Mouse (Mus musculus) intestine, embryonic 14.5 days (tissue): ENCODE results near the gene Ccser1. TPM values are rescaled to one million over a fixed set of nuclear protein-coding genes. Genes with fewer than 3 reads are reported as not detected.
"Not testable (repeated sequence)": the region's sequence is repeated elsewhere in the genome, so short reads cannot be mapped to it uniquely, and the experiment has no call there.

Experiments used
- ATAC-seq: fragments of 200-750 bp; cut with Nextera tagmentation; replicated peaks from 2 replicates; pipeline ENCODE4 v1.8.0; 2017; ENCODE audit warnings: low read depth, moderate number of reproducible peaks, moderate TSS enrichment, moderate library complexity; ENCODE audit not compliant: low FRiP score, low TSS enrichment
- DNase-seq: peaks from one replicate; pipeline ENCODE4 v3.0.0-alpha.2; 2018; ENCODE audit warnings: low spot score
- H3K27ac ChIP-seq: fragments of 300-500 bp; sonication (generic); 2 replicates; pipeline ENCODE4 v1.5.1; 2014; ENCODE audit warnings: low read depth, mild to moderate bottlenecking, control low read depth
- H3K27me3 ChIP-seq: fragments of 300-500 bp; sonication (generic); replicated peaks from 2 replicates; pipeline ENCODE4 v1.6.1; 2014; ENCODE audit warnings: low read length, control low read depth; ENCODE audit not compliant: control insufficient read depth, insufficient read depth
- H3K36me3 ChIP-seq: fragments of 300-500 bp; sonication (generic); 2 replicates; pipeline ENCODE4 v1.6.1; 2014; ENCODE audit warnings: low read length, control low read depth; ENCODE audit not compliant: control insufficient read depth, insufficient read depth
- H3K4me1 ChIP-seq: fragments of 300-500 bp; sonication (generic); replicated peaks from 2 replicates; pipeline ENCODE4 v1.6.1; 2014; ENCODE audit warnings: low read length, control low read depth, mixed read lengths; ENCODE audit not compliant: control insufficient read depth, insufficient read depth
- H3K4me2 ChIP-seq: fragments of 300-500 bp; sonication (generic); 2 replicates; pipeline ENCODE4 v1.6.1; 2014; ENCODE audit warnings: low read length
- H3K4me3 ChIP-seq: fragments of 300-500 bp; sonication (generic); 2 replicates; pipeline ENCODE4 v1.5.1; 2014; ENCODE audit warnings: low read depth, low read length, control low read depth, mixed read lengths
- H3K9ac ChIP-seq: fragments of 300-500 bp; sonication (generic); 2 replicates; pipeline ENCODE4 v1.6.1; 2014; ENCODE audit warnings: mild to moderate bottlenecking, low read length
- H3K9me3 ChIP-seq: fragments of 300-500 bp; sonication (generic); 2 replicates; pipeline ENCODE4 v1.6.1; 2016; ENCODE audit warnings: low read length, control low read depth; ENCODE audit not compliant: control insufficient read depth
- WGBS: fragments of 180-500 bp; shearing (Covaris S2); extraction: QIAGEN DNeasy Blood & Tissue Kit; methylation state at CpG from one replicate; pipeline ENCODE4 v1.1.7; 2014; 5-methylcytosine and 5-hydroxymethylcytosine counted together
- polyA plus RNA-seq: library from polyadenylated mRNA; unstranded; fragments of >200 nt; fragmentation: Nextera tagmentation; extraction: Ambion mirVana; gene quantifications from 2 replicates; pipeline ENCODE4 v1.2.1, GENCODE M21; 2014

The Ccser1 gene
- polyA plus RNA-seq, 1 experiment from 2014 or later = 5.1 TPM

- Histone ChIP-seq H3K4me3 (no peak overlapping the region), H3K4me2 (no peak overlapping the region), H3K27ac (no peak overlapping the region), H3K9me3 (no peaks in the 10 kb centered on the region), H3K4me1 (no peaks in the 10 kb centered on the region), H3K36me3 (no peaks in the 10 kb centered on the region), H3K27me3 (no peaks in the 10 kb centered on the region), H3K9ac (no peak overlapping the region)
- WGBS = 50% methylated on average over 1 of the region's 1 CpGs
- ATAC-seq = no peak
- DNase-seq = no peak
These were observed 751.5 kb downstream of the Ccser1 start for GRCm38 (mm10) chr6:61931622-61932021.

GRCm38 (mm10) chr6:61936656-61937055, 756.5 kb downstream of the Ccser1 start:
- H3K4me1 ChIP-seq = no peaks in the 10 kb centered on the region
- no peak overlapping the region for H3K4me3 ChIP-seq
- H3K4me2 ChIP-seq = no peak overlapping the region
- DNase-seq = no peak
- no peaks in the 10 kb centered on the region for H3K9me3 ChIP-seq
- ATAC-seq = no peak
- WGBS = 86% methylated on average over 1 of the region's 1 CpGs
- no peaks in the 10 kb centered on the region for H3K27me3 ChIP-seq
- no peaks in the 10 kb centered on the region for H3K36me3 ChIP-seq
- no peak overlapping the region for H3K9ac ChIP-seq
- H3K27ac ChIP-seq = no peak overlapping the region

- H3K27ac ChIP-seq = no peak overlapping the region
- WGBS = 79% methylated on average over 1 of the region's 1 CpGs
These were observed 759.1 kb downstream of the Ccser1 start for GRCm38 (mm10) chr6:61939236-61939635.

GRCm38 (mm10) chr6:61953703-61954102, 773.6 kb downstream of the Ccser1 start:
- no peak overlapping the region for H3K4me3 ChIP-seq
- DNase-seq = no peak
- no peaks in the 10 kb centered on the region for H3K4me1 ChIP-seq
- ATAC-seq = no peak
- no peak overlapping the region for H3K27ac ChIP-seq
- H3K36me3 ChIP-seq = no peaks in the 10 kb centered on the region
- no peaks in the 10 kb centered on the region for H3K9me3 ChIP-seq
- WGBS = 93% methylated on average over 2 of the region's 2 CpGs
- H3K27me3 ChIP-seq = no peaks in the 10 kb centered on the region
- H3K4me2 ChIP-seq = no peak overlapping the region
- H3K9ac ChIP-seq = no peak overlapping the region

More at GRCm38 (mm10) chr6:61939236-61939635, 759.1 kb downstream of the Ccser1 start:
- DNase-seq (no peak), ATAC-seq (no peak)
- Histone ChIP-seq H3K9ac (no peak overlapping the region), H3K9me3 (no peaks in the 10 kb centered on the region), H3K4me1 (no peaks in the 10 kb centered on the region), H3K36me3 (no peaks in the 10 kb centered on the region), H3K4me3 (no peak overlapping the region), H3K27me3 (no peaks in the 10 kb centered on the region), H3K4me2 (no peak overlapping the region)

GRCm38 (mm10) chr6:61976878-61977277, 796.8 kb downstream of the Ccser1 start:
- no peak overlapping the region for H3K27ac ChIP-seq
- no peak for ATAC-seq
- no peak overlapping the region for H3K9ac ChIP-seq
- no peak overlapping the region for H3K4me3 ChIP-seq
- no peak overlapping the region for H3K4me2 ChIP-seq
- 75% methylated on average over 2 of the region's 2 CpGs for WGBS
- no peaks in the 10 kb centered on the region for H3K9me3 ChIP-seq
- no peak for DNase-seq
- H3K36me3 ChIP-seq = no peaks in the 10 kb centered on the region
- no peaks in the 10 kb centered on the region for H3K4me1 ChIP-seq
- no peaks in the 10 kb centered on the region for H3K27me3 ChIP-seq

- Histone ChIP-seq H3K27ac (no peak overlapping the region), H3K4me1 (no peaks in the 10 kb centered on the region), H3K9me3 (no peaks in the 10 kb centered on the region), H3K4me3 (no peak overlapping the region), H3K9ac (no peak overlapping the region), H3K4me2 (no peak overlapping the region), H3K36me3 (no peaks in the 10 kb centered on the region), H3K27me3 (no peaks in the 10 kb centered on the region)
- 19% methylated on average over 2 of the region's 2 CpGs for WGBS
- no peak for ATAC-seq
- DNase-seq = no peak
These were observed 798.3 kb downstream of the Ccser1 start for GRCm38 (mm10) chr6:61978379-61978778.

GRCm38 (mm10) chr6:62014374-62014773, 834.2 kb downstream of the Ccser1 start:
- no peak for DNase-seq
- Histone ChIP-seq H3K4me2 (no peak overlapping the region), H3K4me1 (no peaks in the 10 kb centered on the region), H3K9ac (no peak overlapping the region), H3K27ac (no peak overlapping the region), H3K9me3 (no peaks in the 10 kb centered on the region), H3K4me3 (no peak overlapping the region), H3K36me3 (no peaks in the 10 kb centered on the region), H3K27me3 (no peaks in the 10 kb centered on the region)
- no peak for ATAC-seq

GRCm38 (mm10) chr6:62044454-62044853, 864.3 kb downstream of the Ccser1 start:
- no peaks in the 10 kb centered on the region for H3K36me3 ChIP-seq
- H3K9ac ChIP-seq = no peak overlapping the region
- H3K4me2 ChIP-seq = no peak overlapping the region
- no peaks in the 10 kb centered on the region for H3K9me3 ChIP-seq
- H3K27ac ChIP-seq = no peak overlapping the region
- no peak for DNase-seq
- H3K4me1 ChIP-seq = no peaks in the 10 kb centered on the region
- ATAC-seq = no peak
- 11% methylated on average over 1 of the region's 1 CpGs for WGBS
- H3K27me3 ChIP-seq = no peaks in the 10 kb centered on the region
- H3K4me3 ChIP-seq = no peak overlapping the region

GRCm38 (mm10) chr6:62045042-62045441, 864.9 kb downstream of the Ccser1 start:
- not testable (repeated sequence) for H3K27ac ChIP-seq, H3K9me3 ChIP-seq, H3K4me2 ChIP-seq, ATAC-seq, DNase-seq, H3K4me3 ChIP-seq, H3K27me3 ChIP-seq, H3K36me3 ChIP-seq, H3K9ac ChIP-seq, H3K4me1 ChIP-seq
- WGBS = 20% methylated on average over 1 of the region's 1 CpGs
